Mouse (Mus musculus) embryo, embryonic 9.5 days (tissue): Measurements from ENCODE around the gene 2010300C02Rik.

ENCODE experiments used
- DNase-seq: peaks from one replicate; pipeline ENCODE4 v3.0.0-alpha.2; 2017; ENCODE audit errors: extremely low spot score

Gene 2010300C02Rik

DNA sequence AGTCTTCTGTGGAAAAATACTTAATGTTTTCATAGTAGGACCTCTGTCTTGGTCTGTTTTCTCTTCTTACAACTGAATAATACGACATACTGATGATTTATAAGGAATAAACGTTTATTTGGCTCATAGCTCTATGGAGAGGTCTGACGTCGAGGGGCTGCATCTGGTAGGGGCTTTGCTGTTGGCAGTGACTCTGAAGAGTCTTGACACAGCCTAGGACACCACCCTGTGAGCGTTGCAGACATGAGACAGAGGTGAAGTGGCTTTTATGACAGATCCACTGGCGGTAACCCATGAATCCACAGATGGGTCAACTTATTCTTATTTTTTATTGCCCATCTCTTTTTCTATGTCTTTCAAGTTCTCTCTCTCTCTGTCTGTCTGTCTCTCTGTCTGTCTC, 52.5 kb downstream of the 2010300C02Rik start:
- no peak for DNase-seq

DNA sequence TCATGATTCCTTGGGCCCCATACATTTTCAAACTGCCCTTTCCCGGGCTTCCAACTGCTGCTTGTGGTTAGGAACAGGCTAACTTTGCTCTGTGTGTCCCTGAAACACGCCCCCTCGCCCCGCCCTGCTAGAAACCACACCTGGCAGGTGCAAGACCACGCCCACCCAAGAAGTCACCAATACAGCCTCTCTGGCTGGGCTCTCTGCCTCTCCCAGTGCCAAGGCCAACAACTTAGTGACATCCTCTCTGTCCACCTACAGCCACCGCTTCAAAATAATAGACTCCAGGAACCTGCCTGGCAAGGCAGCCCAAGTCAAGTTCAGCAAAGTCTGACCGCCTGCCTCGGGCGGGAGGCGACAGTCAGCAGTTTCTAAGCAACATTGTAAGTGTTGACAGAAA, 53.3 kb downstream of the 2010300C02Rik start:
- no peak for DNase-seq

DNA sequence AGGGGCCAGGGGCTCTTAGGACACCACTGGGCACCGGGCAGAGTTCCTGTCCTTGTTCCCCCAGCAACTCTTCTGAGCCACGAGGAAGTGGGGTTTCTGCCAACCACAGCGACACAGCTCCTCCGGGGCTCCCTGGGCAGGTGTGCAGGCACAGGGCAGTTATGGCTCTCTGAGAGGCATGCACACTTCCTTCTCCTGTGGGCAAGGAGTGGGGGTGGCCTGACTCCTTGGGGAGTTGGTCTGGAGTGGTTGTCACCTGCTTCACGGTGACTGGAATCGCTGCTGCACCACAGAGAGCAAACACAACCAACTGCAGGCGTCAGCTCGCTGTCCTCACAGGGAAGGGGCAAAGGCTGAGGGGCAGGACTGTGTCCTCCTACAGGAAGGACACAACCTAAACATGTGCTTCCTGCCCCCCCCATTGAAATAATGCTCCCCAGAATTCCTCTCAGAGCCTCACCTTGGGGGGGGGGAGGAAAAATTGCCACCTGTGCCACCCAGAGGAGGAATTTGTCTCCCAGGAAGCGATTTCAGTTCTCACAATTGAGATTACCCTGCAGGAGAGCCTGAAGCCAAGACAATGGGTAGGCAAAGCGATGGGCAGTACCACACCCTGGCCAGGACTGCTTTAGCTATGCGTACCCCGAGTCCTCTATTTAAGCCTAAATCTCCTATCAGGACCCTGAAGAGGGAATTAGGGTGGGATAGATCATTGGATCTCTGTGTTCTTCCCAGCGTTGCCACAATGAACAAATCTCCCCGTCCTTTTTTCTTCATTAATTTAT, 54.2 kb downstream of the 2010300C02Rik start:
- no peak for DNase-seq

DNA sequence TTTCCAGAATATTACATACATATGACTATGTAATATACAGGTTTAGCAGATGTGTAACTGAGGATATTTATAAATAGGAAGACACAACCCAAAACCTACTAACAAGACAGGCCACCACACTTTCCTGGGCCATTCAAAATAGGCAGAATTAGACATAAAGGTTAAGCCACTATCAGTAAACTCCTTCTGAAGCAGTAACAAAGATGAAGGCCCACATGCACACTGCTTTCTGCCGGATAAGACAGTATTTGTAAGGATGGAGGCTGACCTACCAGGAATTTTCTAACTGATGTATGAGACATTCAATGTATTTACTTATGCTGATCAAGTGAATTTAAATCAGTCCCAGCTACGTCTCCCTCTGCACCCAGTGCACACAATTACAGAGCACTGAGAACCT, 55.4 kb downstream of the 2010300C02Rik start:
- no peak for DNase-seq

DNA sequence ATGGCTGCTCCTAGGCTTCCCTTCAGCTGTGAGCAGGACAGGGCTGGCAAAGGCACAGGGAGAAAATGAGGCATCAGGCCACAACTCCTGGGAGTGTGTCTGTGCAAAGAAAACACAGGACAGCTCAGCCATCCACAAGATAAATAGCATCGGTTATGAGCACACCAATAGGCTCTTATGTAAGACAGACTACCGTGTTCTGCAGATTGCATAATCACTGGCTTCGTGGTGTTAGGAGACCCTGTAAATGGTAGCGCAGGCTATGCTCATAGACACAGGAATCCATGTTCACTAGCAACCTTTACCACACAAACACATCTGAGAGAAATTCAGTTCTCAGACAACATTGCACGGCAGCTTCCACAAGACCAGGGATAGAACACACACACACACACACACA, 56.3 kb downstream of the 2010300C02Rik start:
- DNase-seq: no peak

GRCm38 (mm10) chr1:37656017-37656416, 63.9 kb downstream of the 2010300C02Rik start:
- DNase-seq: no peak

- no peak for DNase-seq
These were observed 65.9 kb downstream of the 2010300C02Rik start for GRCm38 (mm10) chr1:37653992-37654391.

DNA sequence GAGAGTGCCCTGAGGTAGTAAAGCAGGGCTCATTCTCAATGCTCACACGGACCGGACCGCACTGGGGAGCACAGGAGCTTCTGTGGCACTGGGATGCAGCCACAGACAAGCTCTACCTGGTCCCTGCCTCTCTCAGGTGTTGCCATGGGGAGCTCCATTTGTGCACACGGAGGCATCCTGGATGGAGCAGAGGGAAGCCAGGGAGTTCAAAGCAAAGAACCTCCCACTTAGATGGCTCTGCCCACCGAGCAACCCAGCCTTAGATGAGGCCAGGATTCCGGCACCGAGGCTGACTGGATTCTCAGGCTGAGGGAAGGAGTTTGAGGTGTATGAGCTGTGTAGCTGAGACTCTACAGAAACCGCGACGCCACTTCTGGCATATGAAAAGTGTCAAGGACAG, 72.8 kb downstream of the 2010300C02Rik start:
- no peak for DNase-seq

DNA sequence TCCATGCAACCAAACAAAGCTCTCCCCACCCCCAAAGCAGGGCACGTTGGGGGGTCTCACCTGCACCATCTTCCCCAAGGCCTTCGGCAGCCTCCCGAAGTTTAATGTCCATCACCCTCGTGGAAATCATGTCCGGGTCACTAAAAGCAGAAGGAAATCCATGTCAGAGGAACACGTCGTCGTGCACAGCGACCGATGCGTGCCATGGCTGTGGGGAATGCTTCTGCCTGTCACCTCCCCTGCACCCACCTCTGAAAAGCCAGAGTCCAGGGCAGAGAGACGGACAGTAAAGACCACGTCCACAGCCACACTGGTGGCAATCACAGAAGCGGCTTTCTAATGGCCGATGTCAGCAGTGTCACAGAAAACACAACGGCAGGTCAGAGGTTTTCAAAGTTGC, 75.4 kb downstream of the 2010300C02Rik start:
- DNase-seq: no peak

- no peak for DNase-seq
These were observed 76.0 kb downstream of the 2010300C02Rik start for GRCm38 (mm10) chr1:37643794-37644365.

- no peak for DNase-seq
These were observed 78.5 kb downstream of the 2010300C02Rik start for GRCm38 (mm10) chr1:37641361-37641760.

DNA sequence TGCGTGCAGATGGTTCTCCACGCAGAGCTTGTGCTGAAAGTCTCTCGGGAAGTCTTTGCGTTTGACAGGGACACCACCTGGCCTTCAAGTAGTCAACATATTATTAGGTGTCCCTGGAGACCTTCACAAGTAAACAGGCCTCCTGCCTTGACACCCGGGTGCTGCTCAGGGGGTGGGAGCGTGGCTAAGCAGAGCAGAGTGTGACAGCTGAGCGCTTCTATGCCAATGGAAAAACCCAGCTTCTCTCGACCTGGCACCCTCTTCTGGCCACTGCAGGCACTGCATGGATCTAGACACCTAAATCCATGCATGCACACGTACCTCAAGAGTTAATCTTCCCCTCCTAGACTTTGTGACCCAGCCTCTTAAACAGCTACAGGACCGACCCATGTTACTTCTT, 80.8 kb downstream of the 2010300C02Rik start:
- peak; percentile 67 for DNase-seq

- no peak for DNase-seq
These were observed 81.3 kb downstream of the 2010300C02Rik start for GRCm38 (mm10) chr1:37638560-37638959.

GRCm38 (mm10) chr1:37637571-37637970, 82.3 kb downstream of the 2010300C02Rik start:
- no peak for DNase-seq

DNA sequence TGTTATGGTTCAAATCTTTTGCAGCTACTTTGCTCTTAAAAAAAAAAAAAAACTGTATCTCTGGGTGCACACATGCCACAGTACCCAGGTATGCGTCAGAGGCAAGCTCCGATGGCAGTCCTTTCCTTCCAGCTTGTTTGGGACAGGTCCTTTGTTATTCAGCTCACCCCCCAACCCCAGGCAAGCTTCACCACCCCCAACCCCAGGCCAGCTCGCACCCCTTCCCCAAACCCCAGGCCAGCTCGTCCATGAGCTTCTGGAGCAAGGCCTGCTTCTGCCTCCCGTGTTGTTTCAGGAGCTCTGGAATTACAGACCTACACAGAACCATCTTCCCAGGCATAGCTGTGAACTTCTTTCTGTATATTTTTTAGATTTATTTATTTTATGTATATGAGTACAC, 83.1 kb downstream of the 2010300C02Rik start:
- no peak for DNase-seq

- DNase-seq: no peak
These were observed 83.7 kb downstream of the 2010300C02Rik start for GRCm38 (mm10) chr1:37636169-37636568.

DNA sequence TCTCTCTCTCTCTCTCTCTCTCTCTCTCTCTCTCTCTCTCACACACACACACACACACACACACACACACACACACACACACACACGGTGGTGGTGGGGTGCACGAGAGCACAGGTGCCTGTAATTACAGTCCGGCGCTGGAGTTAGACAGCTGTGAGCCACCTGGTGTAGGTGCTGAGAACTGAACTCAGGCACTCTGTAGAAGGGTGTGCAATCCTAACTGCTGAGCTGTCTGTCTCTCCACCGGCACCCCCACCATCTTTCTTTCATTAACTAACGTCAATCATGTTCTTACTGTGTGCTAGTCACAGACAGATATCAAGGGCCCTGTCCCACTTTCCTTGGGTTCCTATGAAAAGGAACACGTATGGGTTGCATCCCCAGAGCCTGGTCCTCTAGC, 84.2 kb downstream of the 2010300C02Rik start:
- DNase-seq: no peak

DNA sequence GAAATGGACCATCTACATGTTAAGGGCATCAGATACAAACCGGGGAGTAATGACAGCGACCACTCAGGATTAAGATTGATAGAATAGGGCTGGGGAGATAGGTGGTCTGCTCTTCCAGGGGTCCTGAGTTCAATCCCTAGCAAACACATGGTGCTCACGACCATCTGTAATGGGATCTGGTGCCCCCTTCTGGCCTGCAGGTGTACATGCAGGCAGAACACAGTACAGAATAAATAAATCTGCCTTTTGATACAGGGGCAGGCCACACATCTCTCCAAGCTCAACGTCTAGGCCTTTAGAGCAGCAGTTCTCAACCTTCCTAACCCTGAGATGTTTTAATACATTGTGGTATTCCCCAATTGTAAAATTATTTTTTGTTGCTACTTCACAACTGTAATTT, 85.2 kb downstream of the 2010300C02Rik start:
- peak; percentile 51 for DNase-seq

GRCm38 (mm10) chr1:37633516-37633915, 86.4 kb downstream of the 2010300C02Rik start:
- no peak for DNase-seq

- no peak for DNase-seq
These were observed 87.5 kb downstream of the 2010300C02Rik start for GRCm38 (mm10) chr1:37632425-37632824.

DNA sequence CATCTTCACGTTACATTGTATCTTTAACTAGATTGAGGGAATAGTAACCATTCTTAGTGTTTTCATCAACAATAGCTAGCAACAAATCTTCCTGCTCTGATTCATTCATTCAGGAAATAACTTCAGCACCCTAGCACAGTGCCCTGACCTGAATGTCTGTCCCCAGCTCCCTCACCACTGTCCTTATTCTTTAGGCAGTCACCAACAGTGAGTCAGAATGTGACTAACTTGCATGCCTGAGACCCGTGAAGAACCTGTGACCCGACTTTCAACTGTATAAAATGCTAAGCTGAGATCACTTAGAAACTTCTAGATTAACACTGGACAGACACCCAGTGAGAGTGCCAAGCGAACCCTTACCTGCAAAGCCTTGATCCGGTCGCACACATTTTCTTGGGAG, 88.4 kb downstream of the 2010300C02Rik start:
- DNase-seq: no peak

DNA sequence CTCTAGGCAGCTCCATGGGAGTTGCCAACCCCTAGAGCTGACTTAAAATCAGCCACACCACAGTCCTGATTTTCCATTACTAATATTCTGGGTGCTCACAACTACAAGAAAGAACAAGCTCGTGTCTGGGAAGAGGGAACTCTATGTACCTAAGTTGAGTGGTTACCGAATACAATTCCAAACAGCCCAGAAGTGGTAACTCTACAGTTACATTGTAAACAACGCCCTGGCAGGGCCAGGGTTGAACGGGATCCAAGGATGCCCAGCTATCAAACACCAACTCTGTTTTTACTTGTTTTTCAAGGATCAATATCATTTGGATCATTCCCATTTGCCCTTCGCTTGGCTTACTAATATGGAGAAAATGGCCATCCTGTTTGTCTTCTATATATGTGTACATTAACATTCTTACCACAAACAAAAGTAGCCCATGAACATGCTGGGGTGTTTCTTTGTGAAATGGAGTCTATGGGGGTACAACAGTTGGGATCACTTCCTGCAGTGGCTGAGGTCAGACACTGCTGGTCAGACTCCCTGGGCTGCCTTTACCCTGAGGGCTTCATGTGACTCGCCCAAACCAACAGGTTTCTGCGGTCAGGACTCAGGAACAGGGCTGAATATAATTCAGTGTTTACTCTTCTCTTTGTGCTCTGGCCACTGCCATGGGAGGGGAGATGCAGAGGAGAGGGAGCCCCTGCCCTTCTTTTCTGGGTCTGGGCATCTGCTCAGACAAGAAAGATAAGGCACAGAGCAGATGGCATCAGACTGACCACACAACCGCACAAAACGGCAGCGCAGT, 89.3 kb downstream of the 2010300C02Rik start:
- DNase-seq: no peak

GRCm38 (mm10) chr1:37629876-37630275, 90.0 kb downstream of the 2010300C02Rik start:
- DNase-seq: no peak
